Mouse (Mus musculus) liver, embryonic 14.5 days (tissue): ENCODE data around the gene Xylt1. TPM values are rescaled to one million over a fixed set of nuclear protein-coding genes. Genes with fewer than 3 reads are reported as not detected.

Experiments
- ATAC-seq: fragments of 200-750 bp; cut with Nextera tagmentation; 2 replicates; pipeline ENCODE4 v1.8.0; 2017; ENCODE audit warnings: moderate number of reproducible peaks, mild to moderate bottlenecking, moderate library complexity; ENCODE audit not compliant: insufficient read depth
- DNase-seq, 3 experiments: peaks; one replicate each; pipeline ENCODE4 v3.0.0-alpha.2; 2012 to 2013; ENCODE audit warnings: low read depth in 3 of 3, low spot score in 3 of 3
- H3K27ac ChIP-seq: fragments of 300-500 bp; sonication (generic); 2 replicates; pipeline ENCODE4 v1.5.1; 2014; ENCODE audit warnings: moderate library complexity, mild to moderate bottlenecking, control low read depth, inconsistent platforms
- H3K27me3 ChIP-seq: fragments of 300-500 bp; sonication (generic); 2 replicates; pipeline ENCODE4 v1.6.1; 2014; ENCODE audit warnings: mild to moderate bottlenecking, low read length, moderate library complexity; ENCODE audit not compliant: control insufficient read depth, insufficient read depth
- H3K36me3 ChIP-seq: fragments of 300-500 bp; sonication (generic); replicated peaks from 2 replicates; pipeline ENCODE4 v1.6.1; 2014; ENCODE audit warnings: low read depth; ENCODE audit not compliant: control insufficient read depth, insufficient read depth
- H3K4me1 ChIP-seq, 2 experiments: fragments of 200-500 bp in 1 of 2; fragments of 300-500 bp in 1 of 2; sonication (generic) in 1 of 2; replicated peaks; 2 replicates each; pipeline ENCODE4 v1.6.1; 2012 to 2014; ENCODE audit warnings: antibody characterized with exemption in 1 of 2, inconsistent platforms in 1 of 2, low read length in 1 of 2; ENCODE audit not compliant: control insufficient read depth in 2 of 2, insufficient read depth in 2 of 2
- H3K4me2 ChIP-seq: fragments of 300-500 bp; sonication (generic); 2 replicates; pipeline ENCODE4 v1.6.1; 2014; ENCODE audit warnings: low read depth, mild to moderate bottlenecking, control low read depth, moderate library complexity
- H3K4me3 ChIP-seq, 2 experiments: fragments of 200-500 bp in 1 of 2; fragments of 300-500 bp in 1 of 2; sonication (generic) in 1 of 2; 2 replicates each; pipeline ENCODE4 v1.5.1; 2012 to 2014; ENCODE audit warnings: low read depth in 2 of 2, low read length in 2 of 2, mild to moderate bottlenecking in 2 of 2, control low read depth in 1 of 2, inconsistent platforms in 1 of 2, moderate library complexity in 1 of 2; ENCODE audit not compliant: insufficient read depth in 1 of 2
- H3K9ac ChIP-seq: fragments of 300-500 bp; sonication (generic); replicated peaks from 2 replicates; pipeline ENCODE4 v1.6.1; 2014; ENCODE audit warnings: mild to moderate bottlenecking, control low read depth, moderate library complexity
- H3K9me3 ChIP-seq: fragments of 300-500 bp; sonication (generic); 2 replicates; pipeline ENCODE4 v1.6.1; 2016; ENCODE audit warnings: low read length, mixed read lengths; ENCODE audit not compliant: control insufficient read depth
- CTCF ChIP-seq: IDR thresholded peaks from 2 replicates; pipeline ENCODE4 v1.5.1; 2016; ENCODE audit warnings: antibody characterized with exemption, low read depth, control low read depth
- EP300 ChIP-seq: IDR thresholded peaks from 2 replicates; pipeline ENCODE4 v1.6.1; 2016; ENCODE audit warnings: antibody characterized with exemption, low read depth
- WGBS: fragments of 180-500 bp; shearing (Covaris S2); extraction: QIAGEN DNeasy Blood & Tissue Kit; methylation state at CpG from one replicate; pipeline ENCODE4 v1.1.7; 2014; ENCODE audit not compliant: insufficient replicate concordance; 5-methylcytosine and 5-hydroxymethylcytosine counted together
- polyA plus RNA-seq, 2 experiments: library from polyadenylated mRNA; depleted of rRNA in 1 of 2; stranded (reverse) in 1 of 2; unstranded in 1 of 2; fragments of >200 nt; fragmentation: Nextera tagmentation in 1 of 2; extraction: Ambion mirVana in 1 of 2; gene quantifications; 2 replicates each; pipeline versions ENCODE4 v1.2.1 to v1.2.3; 2012 to 2014

Xylt1 gene
- polyA plus RNA-seq, 2 experiments, result 0.27 to 0.40 TPM

DNA sequence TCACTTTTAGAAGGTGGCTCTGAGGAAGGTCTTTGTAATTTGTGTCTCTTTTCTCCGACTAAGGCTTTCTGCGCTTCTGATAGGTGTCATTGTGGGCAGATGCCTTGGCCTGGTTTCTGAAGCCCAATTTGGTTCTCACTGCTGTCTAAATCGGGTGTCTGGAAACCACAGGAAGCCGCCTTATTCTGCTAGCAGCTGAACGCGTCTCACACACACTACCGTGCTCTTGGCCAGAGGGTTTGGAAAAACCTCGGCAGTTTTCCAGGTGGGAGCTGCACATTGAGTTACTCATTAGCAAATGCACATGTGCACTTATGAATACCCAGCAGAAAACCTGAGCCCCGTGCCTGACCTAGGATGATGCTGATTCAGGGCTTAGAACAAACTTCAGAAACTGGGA is 52.9 kb downstream of the Xylt1 start:
- WGBS, result 30% methylated on average over 9 of the region's 9 CpGs
- Histone ChIP-seq H3K4me3 (no peak overlapping the region), H3K27ac (no peak overlapping the region), H3K9ac (no peak overlapping the region), H3K4me1 (peaks cover 0 to 2% of the 10 kb centered on the region in 2 experiments; a peak in 1 of 4 replicates), H3K36me3 (no peaks in the 10 kb centered on the region), H3K9me3 (no peaks in the 10 kb centered on the region), H3K4me2 (no peak overlapping the region), H3K27me3 (no peaks in the 10 kb centered on the region)
- DNase-seq (no peak), ATAC-seq (no peak)
- no peak for TF ChIP-seq EP300
- TF ChIP-seq CTCF, result no peak

DNA sequence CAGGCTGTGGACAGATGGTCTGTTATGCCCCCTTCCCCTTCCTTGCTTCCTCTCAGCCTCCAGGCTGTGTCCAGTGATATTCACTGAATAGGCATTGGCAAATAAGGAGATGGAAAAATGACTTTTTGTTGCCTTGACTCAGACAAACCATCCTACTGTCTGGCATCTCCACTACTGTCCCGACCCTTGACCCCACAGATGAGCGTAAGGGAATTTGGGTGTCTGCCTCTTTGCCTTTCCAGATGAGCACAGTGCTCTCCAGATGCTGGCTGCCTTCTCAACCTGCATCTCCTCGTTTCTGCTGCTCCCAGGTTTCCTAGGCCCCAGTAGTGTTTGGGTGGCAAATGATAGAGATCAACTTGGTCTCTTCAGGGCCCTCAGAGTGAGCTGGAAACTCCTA is 54.3 kb downstream of the Xylt1 start:
- Histone ChIP-seq H3K9ac (no peak overlapping the region), H3K27ac (no peak overlapping the region), H3K36me3 (no peaks in the 10 kb centered on the region), H3K4me3 (no peak overlapping the region), H3K4me1 (peaks cover 0 to 2% of the 10 kb centered on the region in 2 experiments; a peak in 1 of 4 replicates), H3K27me3 (no peaks in the 10 kb centered on the region), H3K4me2 (no peak overlapping the region), H3K9me3 (no peaks in the 10 kb centered on the region)
- WGBS, result 65% methylated on average over 3 of the region's 3 CpGs
- ATAC-seq (no peak), DNase-seq (no peak)
- TF ChIP-seq EP300, result no peak
- TF ChIP-seq CTCF, result no peak

DNA sequence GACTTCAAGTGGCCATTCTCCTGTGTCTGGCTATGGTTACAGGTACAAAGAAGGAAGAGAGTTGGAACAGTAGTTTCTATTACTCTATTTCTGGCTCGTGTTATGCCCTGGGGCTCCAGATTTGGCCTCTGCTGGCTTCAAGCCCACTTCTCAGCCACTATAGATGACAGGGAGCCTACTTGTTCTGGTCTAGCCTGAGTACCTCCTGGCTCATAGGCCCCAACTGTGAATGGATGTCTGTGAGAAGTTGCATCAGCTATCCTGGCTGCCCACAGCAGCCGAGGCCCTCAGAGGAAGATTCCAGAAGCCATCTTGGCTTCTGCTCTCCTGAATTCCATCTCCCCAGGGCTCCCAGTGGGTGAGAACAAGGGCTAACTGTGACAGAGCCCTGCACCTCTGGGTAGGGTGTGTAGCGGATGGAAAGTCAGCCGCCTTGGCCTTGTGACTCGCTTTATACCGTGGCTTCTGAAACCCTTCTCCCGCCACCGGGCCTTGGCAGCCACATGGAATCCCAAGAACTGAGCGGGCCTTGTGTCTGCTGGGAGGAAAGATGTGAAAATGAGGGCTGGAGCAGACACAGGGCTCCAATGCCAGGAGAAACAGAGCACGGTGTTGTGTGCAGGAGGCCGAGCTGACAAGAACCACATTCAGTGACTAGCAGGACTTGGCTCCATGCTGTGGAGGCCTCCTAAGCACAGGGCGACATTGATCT is 55.1 kb downstream of the Xylt1 start:
- WGBS, result 67% methylated on average over 12 of the region's 12 CpGs
- no peak for ATAC-seq
- Histone ChIP-seq H3K4me2 (no peak overlapping the region), H3K9ac (no peak overlapping the region), H3K4me1 (peaks cover 0 to 2% of the 10 kb centered on the region in 2 experiments; a peak in 1 of 4 replicates), H3K36me3 (no peaks in the 10 kb centered on the region), H3K4me3 (no peak overlapping the region), H3K27me3 (no peaks in the 10 kb centered on the region), H3K27ac (no peak overlapping the region), H3K9me3 (no peaks in the 10 kb centered on the region)
- DNase-seq, result no peak
- no peak for TF ChIP-seq EP300
- TF ChIP-seq CTCF, result no peak

DNA sequence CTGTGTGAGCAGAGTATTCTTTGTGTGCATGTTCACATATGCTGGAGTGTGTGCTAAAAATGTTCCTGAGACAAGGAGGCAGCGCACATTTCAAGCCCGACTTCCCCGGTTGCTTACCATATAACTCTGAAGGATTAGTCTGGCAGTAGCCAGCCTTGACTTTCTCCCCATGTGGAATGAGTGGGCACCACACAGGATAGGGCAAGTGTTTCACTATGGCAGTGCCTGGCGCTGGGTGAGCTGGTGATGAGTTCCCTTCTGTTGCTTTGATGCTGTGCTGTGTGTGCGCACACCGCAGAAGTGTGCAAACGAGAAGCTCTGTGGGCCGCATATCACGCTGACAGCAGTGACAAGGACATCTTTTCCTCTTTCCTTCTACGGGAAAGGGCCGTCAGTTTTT is 56.1 kb downstream of the Xylt1 start:
- H3K4me2 ChIP-seq, result no peak overlapping the region
- ATAC-seq (no peak), DNase-seq (no peak)
- no peaks in the 10 kb centered on the region for H3K27me3 ChIP-seq
- no peak overlapping the region for H3K9ac ChIP-seq
- no peak overlapping the region for H3K27ac ChIP-seq
- no peak overlapping the region for H3K4me3 ChIP-seq
- H3K4me1 ChIP-seq, result peaks cover 0 to 2% of the 10 kb centered on the region in 2 experiments; a peak in 1 of 4 replicates
- no peaks in the 10 kb centered on the region for H3K36me3 ChIP-seq
- TF ChIP-seq CTCF (no peak), EP300 (no peak)
- no peaks in the 10 kb centered on the region for H3K9me3 ChIP-seq
- WGBS, result 69% methylated on average over 11 of the region's 11 CpGs

DNA sequence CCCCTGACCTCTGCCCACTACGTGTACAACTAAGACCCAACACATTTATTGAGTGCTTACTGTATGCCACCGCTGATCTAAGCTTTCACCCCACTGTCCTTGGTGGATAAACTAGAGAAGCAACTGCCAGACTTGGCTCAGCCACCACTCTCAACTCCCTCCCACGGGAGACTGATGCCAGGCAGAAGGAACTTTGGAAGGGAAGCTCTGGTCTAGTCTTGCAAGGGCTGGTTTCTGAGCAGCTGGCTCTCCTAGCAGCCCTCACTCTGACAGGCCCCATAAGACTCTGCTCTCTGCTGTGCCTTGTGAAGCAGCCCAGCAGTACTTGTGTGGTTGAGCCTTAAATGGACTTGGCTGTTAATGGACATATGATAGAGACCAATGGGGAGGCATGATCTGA is 60.2 kb downstream of the Xylt1 start:
- H3K27ac ChIP-seq, result no peak overlapping the region
- no peak for TF ChIP-seq CTCF
- no peak for TF ChIP-seq EP300
- no peaks in the 10 kb centered on the region for H3K9me3 ChIP-seq
- no peak overlapping the region for H3K4me3 ChIP-seq
- no peak overlapping the region for H3K4me2 ChIP-seq
- no peaks in the 10 kb centered on the region for H3K4me1 ChIP-seq
- no peaks in the 10 kb centered on the region for H3K36me3 ChIP-seq
- no peak for DNase-seq
- no peak overlapping the region for H3K9ac ChIP-seq
- no peaks in the 10 kb centered on the region for H3K27me3 ChIP-seq
- ATAC-seq, result no peak
- WGBS, result 57% methylated on average over 3 of the region's 3 CpGs
